Comparison of ENCODE assay signal across 11 mouse cellular contexts in genomic region chr11:20329711-20330110, GRCm38 (mm10). TPM values are rescaled to one million over a fixed set of nuclear protein-coding genes. Genes with fewer than 3 reads are reported as not detected.
DNase-seq lines count a peak whose midpoint lies in the region; ATAC-seq and TF ChIP-seq lines count a peak whose summit lies in the region.
"Had no signal": no experiment of that assay in that cellular context is flagged by ENCODE, and none has a peak within 500 bp of the region (broad histone marks: within the 10 kb centered on the region; RNA-seq: fewer than 3 reads in every experiment).

No protein-coding gene starts in this region.

- DNase-seq in embryonic facial prominence, embryonic 10.5 days (ENCODE audit: low spot score), result no peak
- DNase-seq in midbrain, embryonic 10.5 days (ENCODE audit: low spot score), result no peak
- DNase-seq in liver, embryonic 14.5 days (ENCODE audit: low read depth in 3 of 3, low spot score in 3 of 3), result no peak
- DNase-seq in stomach, postnatal 0 days (ENCODE audit: low spot score), result no peak
- DNase-seq in gastrocnemius, adult 8-10 months (ENCODE audit: low spot score in 2 of 2), result no peak
- DNase-seq: adrenal gland, adult 2 months; lung, adult 18-20 months had no signal

- no peaks in the 10 kb centered on the region for H3K36me3 ChIP-seq in embryonic facial prominence, embryonic 12.5 days
- H3K36me3 ChIP-seq in embryonic facial prominence, embryonic 10.5 days (replicated peaks), result no peaks in the 10 kb centered on the region
- no peaks in the 10 kb centered on the region for H3K36me3 ChIP-seq in midbrain, embryonic 13.5 days
- no peaks in the 10 kb centered on the region for H3K36me3 ChIP-seq in midbrain, embryonic 10.5 days
- no peaks in the 10 kb centered on the region for H3K36me3 ChIP-seq in liver, embryonic 14.5 days (replicated peaks; ENCODE audit: control insufficient read depth, insufficient read depth, low read depth)
- no peaks in the 10 kb centered on the region for H3K36me3 ChIP-seq in stomach, postnatal 0 days (ENCODE audit: control insufficient read depth, insufficient read depth, low read length)
- no peaks in the 10 kb centered on the region for H3K36me3 ChIP-seq in intestine, embryonic 15.5 days

- H3K4me2 ChIP-seq in embryonic facial prominence, embryonic 12.5 days (replicated peaks), result 0 out of 2 replicates have a peak overlapping the region, but pooled peaks have one; percentile 11
- peak overlapping the region; percentile 93 for H3K4me2 ChIP-seq in midbrain, embryonic 13.5 days (replicated peaks)
- H3K4me2 ChIP-seq in liver, embryonic 14.5 days (ENCODE audit: low read depth), result peak overlapping the region; percentile 82
- peak overlapping the region; percentile 9; the same call in 1 of the 2 replicates for H3K4me2 ChIP-seq in stomach, postnatal 0 days (replicated peaks; ENCODE audit: low read depth)
- H3K4me2 ChIP-seq in intestine, embryonic 15.5 days (replicated peaks), result no peak overlapping the region

- ATAC-seq in embryonic facial prominence, embryonic 12.5 days (ENCODE audit: insufficient number of reproducible peaks, insufficient read depth, low FRiP score, low TSS enrichment), result no peak
- ATAC-seq in midbrain, embryonic 13.5 days, result no peak
- no peak for ATAC-seq in liver, embryonic 14.5 days (ENCODE audit: insufficient read depth)
- no peak for ATAC-seq in stomach, postnatal 0 days (ENCODE audit: low FRiP score, low TSS enrichment)
- no peak for ATAC-seq in intestine, embryonic 15.5 days

- TF ChIP-seq EP300 in liver, embryonic 14.5 days (IDR thresholded peaks at IDR 0.05; ENCODE audit: low read depth), result no peak
- no peak for TF ChIP-seq EP300 in stomach, postnatal 0 days (optimal IDR thresholded peaks at IDR 0.05)

- no peaks in the 10 kb centered on the region for H3K27me3 ChIP-seq in embryonic facial prominence, embryonic 12.5 days
- H3K27me3 ChIP-seq in embryonic facial prominence, embryonic 10.5 days (replicated peaks; ENCODE audit: low read depth, poor library complexity, severe bottlenecking), result no peaks in the 10 kb centered on the region
- H3K27me3 ChIP-seq in midbrain, embryonic 13.5 days, result no peaks in the 10 kb centered on the region
- no peaks in the 10 kb centered on the region for H3K27me3 ChIP-seq in midbrain, embryonic 10.5 days (ENCODE audit: low read depth, poor library complexity, severe bottlenecking)
- H3K27me3 ChIP-seq in liver, embryonic 14.5 days (ENCODE audit: control insufficient read depth, insufficient read depth, low read length), result no peaks in the 10 kb centered on the region
- no peaks in the 10 kb centered on the region for H3K27me3 ChIP-seq in stomach, postnatal 0 days (ENCODE audit: control insufficient read depth, insufficient read depth, low read length)
- H3K27me3 ChIP-seq in intestine, embryonic 15.5 days (replicated peaks), result no peaks in the 10 kb centered on the region

- WGBS in embryonic facial prominence, embryonic 12.5 days, result 94% methylated on average over 5 of the region's 5 CpGs
- 87% methylated on average over 5 of the region's 5 CpGs for WGBS in embryonic facial prominence, embryonic 10.5 days
- WGBS in midbrain, embryonic 13.5 days, result 90% methylated on average over 5 of the region's 5 CpGs
- 88% methylated on average over 5 of the region's 5 CpGs for WGBS in midbrain, embryonic 10.5 days
- 38% methylated on average over 5 of the region's 5 CpGs for WGBS in liver, embryonic 14.5 days (ENCODE audit: insufficient replicate concordance)
- WGBS in stomach, postnatal 0 days, result 84% methylated on average over 5 of the region's 5 CpGs
- WGBS in intestine, embryonic 15.5 days, result 84% methylated on average over 5 of the region's 5 CpGs

- H3K27ac ChIP-seq in embryonic facial prominence, embryonic 12.5 days, result no peak overlapping the region
- H3K27ac ChIP-seq in embryonic facial prominence, embryonic 10.5 days (replicated peaks), result no peak overlapping the region
- H3K27ac ChIP-seq in midbrain, embryonic 13.5 days, result no peak overlapping the region
- no peak overlapping the region for H3K27ac ChIP-seq in midbrain, embryonic 10.5 days (replicated peaks)
- no peak overlapping the region for H3K27ac ChIP-seq in liver, embryonic 14.5 days
- H3K27ac ChIP-seq in stomach, postnatal 0 days (replicated peaks), result no peak overlapping the region
- H3K27ac ChIP-seq in intestine, embryonic 15.5 days, result no peak overlapping the region
- H3K27ac ChIP-seq: kidney, postnatal 0 days had no signal

- H3K4me1 ChIP-seq in embryonic facial prominence, embryonic 12.5 days, result peaks cover 10% of the 10 kb centered on the region; the same call in 1 of the 2 replicates
- peaks cover 37% of the 10 kb centered on the region for H3K4me1 ChIP-seq in embryonic facial prominence, embryonic 10.5 days
- H3K4me1 ChIP-seq in midbrain, embryonic 13.5 days (replicated peaks), result peaks cover 42% of the 10 kb centered on the region
- peaks cover 61% of the 10 kb centered on the region for H3K4me1 ChIP-seq in midbrain, embryonic 10.5 days
- H3K4me1 ChIP-seq in liver, embryonic 14.5 days (replicated peaks; ENCODE audit: control insufficient read depth in 2 of 2, insufficient read depth in 2 of 2, low read length in 1 of 2), result peaks cover 28 to 29% of the 10 kb centered on the region in 2 experiments
- H3K4me1 ChIP-seq in stomach, postnatal 0 days (replicated peaks; ENCODE audit: control insufficient read depth, insufficient read depth), result 0 out of 2 replicates have a peak, but pooled peaks cover 2% of the 10 kb centered on the region
- peaks cover 19% of the 10 kb centered on the region for H3K4me1 ChIP-seq in intestine, embryonic 15.5 days (replicated peaks)

- H3K9ac ChIP-seq in embryonic facial prominence, embryonic 12.5 days, result no peak overlapping the region
- no peak overlapping the region for H3K9ac ChIP-seq in midbrain, embryonic 13.5 days (replicated peaks)
- no peak overlapping the region for H3K9ac ChIP-seq in liver, embryonic 14.5 days (replicated peaks)
- no peak overlapping the region for H3K9ac ChIP-seq in stomach, postnatal 0 days (ENCODE audit: low read length)
- H3K9ac ChIP-seq in intestine, embryonic 15.5 days, result no peak overlapping the region

- H3K9me3 ChIP-seq in embryonic facial prominence, embryonic 12.5 days, result no peaks in the 10 kb centered on the region
- no peaks in the 10 kb centered on the region for H3K9me3 ChIP-seq in embryonic facial prominence, embryonic 10.5 days
- H3K9me3 ChIP-seq in midbrain, embryonic 13.5 days, result no peaks in the 10 kb centered on the region
- no peaks in the 10 kb centered on the region for H3K9me3 ChIP-seq in midbrain, embryonic 10.5 days (replicated peaks)
- H3K9me3 ChIP-seq in liver, embryonic 14.5 days (ENCODE audit: control insufficient read depth, low read length), result no peaks in the 10 kb centered on the region
- no peaks in the 10 kb centered on the region for H3K9me3 ChIP-seq in stomach, postnatal 0 days (ENCODE audit: control insufficient read depth, low read length)
- no peaks in the 10 kb centered on the region for H3K9me3 ChIP-seq in intestine, embryonic 15.5 days

- H3K4me3 ChIP-seq in embryonic facial prominence, embryonic 12.5 days, result no peak overlapping the region
- H3K4me3 ChIP-seq in embryonic facial prominence, embryonic 10.5 days, result no peak overlapping the region
- peak overlapping the region; percentile 62 for H3K4me3 ChIP-seq in midbrain, embryonic 13.5 days (replicated peaks)
- H3K4me3 ChIP-seq in midbrain, embryonic 10.5 days, result no peak overlapping the region
- no peak overlapping the region for H3K4me3 ChIP-seq in liver, embryonic 14.5 days (ENCODE audit: insufficient read depth in 1 of 2, low read depth in 2 of 2, low read length in 2 of 2)
- no peak overlapping the region for H3K4me3 ChIP-seq in stomach, postnatal 0 days (ENCODE audit: low read depth, low read length)
- H3K4me3 ChIP-seq in intestine, embryonic 15.5 days (replicated peaks), result no peak overlapping the region

- TF ChIP-seq CTCF in liver, embryonic 14.5 days (IDR thresholded peaks at IDR 0.05; ENCODE audit: low read depth), result no peak
- no peak for TF ChIP-seq CTCF in stomach, postnatal 0 days (IDR thresholded peaks at IDR 0.05; ENCODE audit: low read depth)

RNA-seq across cellular contexts. Expression of gene Slc1a4, which starts 2.8 kb away (rescaled TPM):
- polyA plus RNA-seq in embryonic facial prominence, embryonic 12.5 days (2016; fragmentation: Nextera tagmentation; extraction: Ambion mirVana), result 17.8 and 18.0 TPM in 2 replicates
- polyA plus RNA-seq in embryonic facial prominence, embryonic 10.5 days (2016; fragmentation: Nextera tagmentation; extraction: Ambion mirVana), result 13.5 TPM in 2 replicates
- polyA plus RNA-seq in midbrain, embryonic 13.5 days (2015; fragmentation: Nextera tagmentation; extraction: Ambion mirVana), result 32.9 and 33.1 TPM in 2 replicates
- polyA plus RNA-seq in midbrain, embryonic 10.5 days (2016; fragmentation: Nextera tagmentation; extraction: Ambion mirVana), result 14.8 and 19.4 TPM in 2 replicates
- 3.5 and 4.3 TPM in 2 replicates for polyA plus RNA-seq in liver, embryonic 14.5 days (2012; rRNA removed)
- 6.5 and 7.9 TPM in 2 replicates for polyA plus RNA-seq in liver, embryonic 14.5 days (2014; fragmentation: Nextera tagmentation; extraction: Ambion mirVana)
- 7.2 and 8.7 TPM in 2 replicates for polyA plus RNA-seq in stomach, postnatal 0 days (2015; fragmentation: Nextera tagmentation; extraction: Ambion mirVana)
- polyA plus RNA-seq in intestine, embryonic 15.5 days (2015; fragmentation: Nextera tagmentation; extraction: Ambion mirVana), result 12.5 and 13.1 TPM in 2 replicates
- total RNA-seq in gastrocnemius, adult 8-10 months (2022), result under 1 TPM; 0.39 to 0.56 (median 0.47) TPM
